Mouse (Mus musculus): Measurements from ENCODE around the gene Gm26727.
"Not testable (repeated sequence)": the region's sequence is repeated elsewhere in the genome, so short reads cannot be mapped to it uniquely, and the experiment has no call there.

DNA sequence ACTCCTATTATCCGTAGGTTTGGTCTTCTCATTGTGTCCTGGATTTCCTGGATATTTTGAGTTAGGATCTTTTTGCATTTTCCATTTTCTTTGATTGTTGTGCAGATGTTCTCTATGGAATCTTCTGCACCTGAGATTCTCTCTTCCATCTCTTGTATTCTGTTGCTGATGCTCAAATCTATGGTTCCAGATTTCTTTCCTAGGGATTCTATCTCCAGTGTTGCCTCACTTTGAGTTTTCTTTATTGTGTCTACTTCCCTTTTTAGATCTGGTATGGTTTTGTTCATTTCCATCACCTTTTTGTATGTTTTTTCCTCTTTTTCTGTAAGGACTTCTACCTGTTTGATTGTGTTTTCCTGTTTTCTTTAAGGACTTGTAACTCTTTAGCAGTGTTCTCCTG is 19.6 kb downstream of the Gm26727 start, which contains the start of gene Gm21830:
- TF ChIP-seq CTCF (IDR thresholded peaks at IDR 0.05; ENCODE audit: borderline replicate concordance, insufficient read depth, low read depth, low read length); POLR2A (IDR thresholded peaks at IDR 0.05; ENCODE audit: borderline replicate concordance, insufficient read depth, low read length): not testable (repeated sequence)
